Mouse (Mus musculus): ENCODE measurements around the gene Crispld2. TPM values are rescaled to one million over a fixed set of nuclear protein-coding genes. Genes with fewer than 3 reads are reported as not detected.

Crispld2 gene
- polyA plus RNA-seq, 1 experiment from 2014 or later, result 7.8 TPM

DNA sequence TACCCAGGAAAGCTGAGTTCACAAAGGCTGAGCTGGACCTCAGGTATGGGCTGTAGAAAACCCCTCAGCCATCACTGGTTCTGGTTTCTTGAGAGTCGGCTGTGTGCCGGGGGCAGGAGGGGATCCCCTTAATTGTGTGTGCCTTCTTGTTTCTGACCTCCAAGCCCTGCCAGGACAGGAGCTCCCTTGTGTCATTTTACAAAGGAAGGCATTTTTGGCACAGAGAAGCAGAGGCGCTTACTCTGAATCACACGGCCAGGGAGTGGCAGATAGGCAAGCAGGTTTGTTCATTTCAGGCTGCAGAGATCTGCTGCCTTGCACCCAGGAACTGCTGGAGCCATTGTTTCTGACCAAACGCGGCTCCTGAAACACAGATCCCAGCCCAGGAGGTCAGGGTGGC lies 83.1 kb downstream of the Crispld2 start:
- 52% methylated on average over 6 of the region's 6 CpGs for WGBS
- ATAC-seq (ENCODE audit: insufficient number of reproducible peaks, low FRiP score, low TSS enrichment, low read depth), result no peak
- H3K4me1 ChIP-seq, result peaks cover 28% of the 10 kb centered on the region
- H3K4me2 ChIP-seq, result no peak overlapping the region
- no peak overlapping the region for H3K27ac ChIP-seq
- H3K9ac ChIP-seq, result no peak overlapping the region
- H3K4me3 ChIP-seq, result no peak overlapping the region
- 0 out of 2 replicates have a peak, but pooled peaks cover 3% of the 10 kb centered on the region for H3K36me3 ChIP-seq
- H3K27me3 ChIP-seq, result no peaks in the 10 kb centered on the region
- no peaks in the 10 kb centered on the region for H3K9me3 ChIP-seq

DNA sequence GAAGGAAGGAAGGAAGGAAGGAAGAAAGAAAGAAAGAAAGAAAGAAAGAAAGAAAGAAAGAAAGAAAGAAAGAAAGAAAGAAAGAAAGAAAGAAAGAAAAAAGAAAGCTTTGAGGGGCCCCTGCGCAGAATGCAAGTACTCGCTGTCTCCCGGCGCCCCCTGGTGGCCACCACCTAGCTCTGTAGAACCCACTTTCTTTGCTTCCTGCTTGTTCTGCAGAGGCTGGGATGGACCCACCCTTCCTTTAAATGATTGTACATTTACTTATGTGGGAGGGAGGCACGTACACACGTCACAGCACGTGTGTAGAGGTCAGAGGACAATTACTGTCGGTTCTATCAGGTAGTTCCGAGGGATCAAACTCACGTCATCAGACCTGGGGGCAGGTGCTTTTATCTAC lies 85.8 kb downstream of the Crispld2 start:
- ATAC-seq (ENCODE audit: insufficient number of reproducible peaks, low FRiP score, low TSS enrichment, low read depth), result no peak

DNA sequence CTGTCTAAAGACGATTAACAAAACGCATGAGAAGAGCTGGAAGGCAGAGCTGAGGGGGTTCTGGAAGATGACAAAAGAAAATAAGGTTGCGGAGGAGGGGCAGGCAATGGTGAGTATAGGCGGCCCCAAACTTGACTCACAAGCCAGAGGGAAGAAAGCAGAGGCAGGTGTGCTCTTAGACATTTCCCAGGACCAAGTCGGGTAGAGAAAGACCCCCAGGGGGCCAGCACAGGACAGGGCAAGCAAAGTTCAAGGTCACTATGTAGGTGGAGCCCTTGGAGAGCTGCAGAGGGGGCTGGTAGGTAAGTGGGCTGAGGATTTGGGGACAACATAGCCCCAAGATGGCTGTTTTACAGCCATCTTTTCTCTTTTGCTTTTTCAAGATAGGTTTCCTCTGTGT lies 87.1 kb downstream of the Crispld2 start:
- peaks cover 11% of the 10 kb centered on the region for H3K4me1 ChIP-seq
- no peak overlapping the region for H3K4me2 ChIP-seq
- peaks cover 38% of the 10 kb centered on the region for H3K36me3 ChIP-seq
- ATAC-seq (ENCODE audit: insufficient number of reproducible peaks, low FRiP score, low TSS enrichment, low read depth), result no peak
- 61% methylated on average over 5 of the region's 5 CpGs for WGBS
- H3K4me3 ChIP-seq, result no peak overlapping the region
- no peak overlapping the region for H3K9ac ChIP-seq
- no peaks in the 10 kb centered on the region for H3K27me3 ChIP-seq
- H3K9me3 ChIP-seq, result no peaks in the 10 kb centered on the region
- no peak overlapping the region for H3K27ac ChIP-seq

More for the DNA sequence above, 85.8 kb downstream of the Crispld2 start:
- WGBS, result 12% methylated on average over 10 of the region's 10 CpGs
- Histone ChIP-seq H3K4me3 (no peak overlapping the region), H3K4me2 (no peak overlapping the region), H3K9me3 (no peaks in the 10 kb centered on the region), H3K36me3 (peaks cover 30% of the 10 kb centered on the region), H3K27ac (no peak overlapping the region), H3K27me3 (no peaks in the 10 kb centered on the region), H3K4me1 (peaks cover 14% of the 10 kb centered on the region), H3K9ac (no peak overlapping the region)

DNA sequence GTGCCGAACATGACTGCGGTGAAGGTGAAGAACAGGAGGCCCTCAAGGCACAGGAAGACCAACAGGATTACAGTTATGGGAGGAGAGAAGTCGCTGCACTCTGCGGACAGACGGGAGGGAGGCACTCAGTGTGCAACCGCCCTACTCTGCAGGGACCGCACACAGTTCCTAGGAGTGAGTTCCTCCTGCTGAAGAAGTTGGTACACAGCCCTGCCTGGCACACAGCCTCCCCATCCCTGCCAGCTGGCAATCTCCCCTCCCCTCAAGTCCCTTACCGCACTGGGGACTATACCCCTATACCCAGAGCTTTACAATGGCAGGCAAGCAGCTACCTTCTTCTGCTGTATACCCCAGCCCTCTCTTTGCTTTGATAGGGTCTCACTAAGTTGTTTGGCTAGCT lies 91.0 kb downstream of the Crispld2 start:
- Histone ChIP-seq H3K4me3 (no peak overlapping the region), H3K4me1 (peaks cover 5% of the 10 kb centered on the region; the same call in 1 of the 2 replicates), H3K9ac (no peak overlapping the region), H3K36me3 (peaks cover 76% of the 10 kb centered on the region), H3K27me3 (no peaks in the 10 kb centered on the region), H3K4me2 (no peak overlapping the region), H3K27ac (no peak overlapping the region), H3K9me3 (no peaks in the 10 kb centered on the region)
- 91% methylated on average over 8 of the region's 8 CpGs for WGBS
- ATAC-seq (ENCODE audit: insufficient number of reproducible peaks, low FRiP score, low TSS enrichment, low read depth), result no peak

DNA sequence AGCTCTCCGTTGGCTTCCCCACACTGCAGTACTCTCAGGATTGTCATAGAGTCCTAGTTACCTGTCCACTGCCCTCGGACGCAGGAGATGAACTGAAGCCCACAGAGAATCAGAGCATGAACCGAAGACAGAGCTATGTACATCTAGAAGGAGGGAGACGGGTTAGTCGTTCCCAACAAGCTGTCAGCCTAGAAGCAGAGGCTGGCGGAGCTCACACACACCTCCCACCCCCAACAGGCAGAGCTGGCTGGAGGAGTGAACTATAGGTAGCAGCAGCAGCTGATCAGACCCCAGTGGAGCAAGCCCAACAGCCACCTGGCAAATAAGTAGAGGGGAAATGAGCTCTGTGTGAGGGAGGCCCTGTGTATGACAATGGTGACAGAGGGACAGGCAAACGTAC lies 92.5 kb downstream of the Crispld2 start:
- Histone ChIP-seq H3K9me3 (no peaks in the 10 kb centered on the region), H3K4me2 (no peak overlapping the region), H3K4me3 (no peak overlapping the region), H3K27ac (no peak overlapping the region), H3K27me3 (no peaks in the 10 kb centered on the region), H3K9ac (no peak overlapping the region), H3K4me1 (0 out of 2 replicates have a peak, but pooled peaks cover 5% of the 10 kb centered on the region), H3K36me3 (peaks cover 82% of the 10 kb centered on the region)
- 85% methylated on average over 8 of the region's 8 CpGs for WGBS
- no peak for ATAC-seq (ENCODE audit: insufficient number of reproducible peaks, low FRiP score, low TSS enrichment, low read depth)

DNA sequence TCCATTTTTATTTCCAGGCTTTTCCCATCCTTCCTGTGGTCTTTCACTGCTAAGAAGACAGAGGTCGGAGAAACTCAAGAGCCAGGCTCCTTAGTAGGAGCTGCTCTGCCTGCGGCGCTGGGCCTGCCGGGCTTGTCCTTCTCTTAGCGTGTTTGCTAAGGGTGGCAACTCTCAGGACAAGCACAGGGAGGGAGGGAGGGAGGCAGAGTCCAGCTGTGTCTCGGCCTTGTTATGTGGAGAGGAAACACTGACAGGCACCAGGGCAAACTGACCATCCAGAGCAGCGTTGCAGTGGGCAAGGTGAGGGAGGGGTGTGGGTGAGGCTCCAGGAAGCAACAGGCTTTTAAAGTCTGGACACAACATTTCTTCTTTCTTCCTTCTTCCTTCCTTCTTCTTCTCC lies 97.3 kb downstream of the Crispld2 start:
- 84% methylated on average over 7 of the region's 7 CpGs for WGBS
- H3K27me3 ChIP-seq, result no peaks in the 10 kb centered on the region
- no peak overlapping the region for H3K27ac ChIP-seq
- ATAC-seq (ENCODE audit: insufficient number of reproducible peaks, low FRiP score, low TSS enrichment, low read depth), result no peak
- H3K4me1 ChIP-seq, result 0 out of 2 replicates have a peak, but pooled peaks cover 4% of the 10 kb centered on the region
- no peak overlapping the region for H3K4me2 ChIP-seq
- no peak overlapping the region for H3K9ac ChIP-seq
- H3K4me3 ChIP-seq, result no peak overlapping the region
- H3K9me3 ChIP-seq, result no peaks in the 10 kb centered on the region
- peaks cover 79% of the 10 kb centered on the region for H3K36me3 ChIP-seq

DNA sequence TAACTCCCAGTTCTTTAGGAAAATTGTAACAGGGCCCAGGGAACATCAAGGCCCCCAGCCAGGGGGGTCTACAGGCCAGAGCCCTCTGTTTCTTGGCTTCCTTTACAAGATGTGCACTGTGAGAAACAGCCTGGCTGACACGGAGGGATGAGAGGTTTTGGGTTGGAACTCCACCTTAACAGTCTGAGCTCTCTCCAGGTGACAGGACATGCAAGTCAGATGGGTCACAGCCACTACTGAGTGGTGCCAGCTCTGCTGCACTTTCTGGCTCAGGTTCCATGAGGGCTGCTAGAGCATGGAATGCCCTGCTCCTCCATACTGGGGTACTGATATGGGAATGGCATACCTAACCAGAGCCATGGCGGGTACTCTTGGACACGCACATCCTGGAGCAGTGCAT lies 98.8 kb downstream of the Crispld2 start:
- Histone ChIP-seq H3K36me3 (peaks cover 64% of the 10 kb centered on the region), H3K4me2 (no peak overlapping the region), H3K4me3 (no peak overlapping the region), H3K4me1 (0 out of 2 replicates have a peak, but pooled peaks cover 4% of the 10 kb centered on the region), H3K27ac (no peak overlapping the region), H3K9me3 (no peaks in the 10 kb centered on the region), H3K27me3 (no peaks in the 10 kb centered on the region), H3K9ac (no peak overlapping the region)
- ATAC-seq (ENCODE audit: insufficient number of reproducible peaks, low FRiP score, low TSS enrichment, low read depth), result no peak
- 92% methylated on average over 3 of the region's 3 CpGs for WGBS

DNA sequence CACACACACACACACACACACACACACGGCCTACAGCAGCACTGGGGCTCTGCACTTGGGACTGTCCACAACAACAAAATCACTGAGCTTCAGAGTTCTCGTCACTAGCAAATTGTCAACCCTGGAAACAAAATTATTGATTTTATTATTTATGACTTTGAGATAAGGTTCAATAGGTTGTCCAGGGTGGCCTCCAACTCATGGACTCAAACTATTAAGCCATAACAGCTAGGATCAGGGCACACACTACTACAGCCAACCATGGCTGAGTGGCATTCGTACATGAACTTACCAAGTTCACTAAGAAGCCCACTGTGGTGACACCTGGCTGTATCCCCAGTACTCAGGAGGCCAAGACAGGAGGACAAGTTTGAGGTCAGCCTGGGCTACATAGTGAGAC lies 100.9 kb downstream of the Crispld2 start:
- Histone ChIP-seq H3K4me1 (0 out of 2 replicates have a peak, but pooled peaks cover 4% of the 10 kb centered on the region), H3K9ac (no peak overlapping the region), H3K27me3 (no peaks in the 10 kb centered on the region), H3K36me3 (peaks cover 43% of the 10 kb centered on the region), H3K4me3 (no peak overlapping the region), H3K4me2 (no peak overlapping the region), H3K27ac (no peak overlapping the region), H3K9me3 (no peaks in the 10 kb centered on the region)
- WGBS, result 89% methylated on average over 3 of the region's 3 CpGs
- no peak for ATAC-seq (ENCODE audit: insufficient number of reproducible peaks, low FRiP score, low TSS enrichment, low read depth)

DNA sequence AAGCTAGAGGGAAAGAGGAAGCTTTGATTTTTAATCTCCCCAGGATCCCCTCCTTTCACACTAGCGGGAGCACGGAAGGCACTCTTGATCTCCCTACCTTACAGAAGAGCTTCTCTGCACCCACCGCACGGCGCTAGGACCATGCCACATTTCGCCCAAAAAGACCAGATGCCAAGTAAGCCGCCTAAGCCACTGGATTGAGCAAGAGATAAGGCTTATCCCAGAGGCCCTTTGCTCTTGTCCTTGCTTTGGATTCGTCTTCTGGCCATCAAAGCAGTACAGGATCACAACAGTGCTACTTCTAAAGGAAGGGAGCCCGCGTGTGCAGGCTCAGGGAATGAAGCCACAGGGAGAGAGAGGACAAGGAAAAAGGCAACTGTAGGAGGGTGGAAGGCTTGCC lies 102.6 kb downstream of the Crispld2 start:
- H3K9ac ChIP-seq, result no peak overlapping the region
- peaks cover 11% of the 10 kb centered on the region; the same call in 1 of the 2 replicates for H3K4me1 ChIP-seq
- no peaks in the 10 kb centered on the region for H3K9me3 ChIP-seq
- peaks cover 37% of the 10 kb centered on the region for H3K36me3 ChIP-seq
- H3K27ac ChIP-seq, result no peak overlapping the region
- ATAC-seq (ENCODE audit: insufficient number of reproducible peaks, low FRiP score, low TSS enrichment, low read depth), result no peak
- H3K4me2 ChIP-seq, result no peak overlapping the region
- H3K4me3 ChIP-seq, result no peak overlapping the region
- 86% methylated on average over 10 of the region's 10 CpGs for WGBS
- H3K27me3 ChIP-seq, result no peaks in the 10 kb centered on the region

DNA sequence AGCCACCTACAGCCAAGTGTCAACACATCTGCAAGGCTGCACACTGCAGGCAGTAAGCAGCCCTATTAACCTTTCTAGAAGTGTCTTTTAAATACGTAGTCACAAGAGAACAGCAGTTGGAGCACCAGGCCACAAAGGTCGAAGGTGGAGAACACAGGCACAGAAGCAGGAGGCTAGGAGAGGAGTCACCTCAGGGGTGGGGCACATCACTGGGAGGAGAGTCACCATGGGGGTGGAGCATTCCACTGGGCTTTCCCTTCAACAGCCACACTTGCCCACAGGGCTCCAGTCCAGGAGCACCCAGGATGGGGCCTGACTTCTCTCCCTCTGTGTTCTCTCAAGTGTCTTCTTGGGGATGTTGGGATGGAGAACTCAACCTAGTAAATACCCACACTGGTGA lies 104.2 kb downstream of the Crispld2 start:
- ATAC-seq (ENCODE audit: insufficient number of reproducible peaks, low FRiP score, low TSS enrichment, low read depth), result no peak
- Histone ChIP-seq H3K27me3 (no peaks in the 10 kb centered on the region), H3K4me3 (no peak overlapping the region), H3K9ac (no peak overlapping the region), H3K4me2 (no peak overlapping the region), H3K36me3 (peaks cover 22% of the 10 kb centered on the region), H3K9me3 (no peaks in the 10 kb centered on the region), H3K4me1 (peaks cover 18% of the 10 kb centered on the region), H3K27ac (no peak overlapping the region)
- WGBS, result 62% methylated on average over 2 of the region's 2 CpGs

DNA sequence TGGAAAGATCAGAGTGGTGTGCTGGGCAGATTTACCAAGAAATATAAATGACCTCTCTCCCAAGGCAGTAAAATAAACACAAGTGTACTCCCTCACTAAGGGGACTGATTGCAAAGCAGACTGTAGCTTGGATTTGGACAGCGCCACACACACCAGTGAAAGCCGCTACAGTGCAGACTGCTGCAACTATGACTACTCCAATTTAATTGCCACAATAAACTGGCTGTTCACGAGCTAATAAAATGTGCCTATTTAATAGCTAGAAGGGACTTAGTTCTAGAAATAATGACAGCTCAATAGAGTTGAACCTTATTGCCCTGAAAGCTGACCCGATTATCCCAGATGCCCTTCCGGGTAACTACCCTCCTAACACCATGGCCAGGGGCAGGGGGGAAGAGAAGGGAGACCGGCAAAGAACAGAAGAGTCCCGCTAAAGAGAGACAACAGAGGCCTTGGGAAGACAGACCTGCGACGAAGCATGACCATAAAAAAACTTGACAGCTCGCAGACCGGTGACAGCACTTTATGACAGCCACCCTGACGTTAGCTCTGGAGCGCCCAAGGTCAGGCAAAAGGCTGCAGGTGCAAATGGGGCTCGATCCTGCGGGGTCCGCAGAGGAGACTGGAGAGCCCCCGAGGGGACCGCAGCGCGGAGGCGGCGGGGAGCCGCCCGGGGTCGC lies 108.3 kb downstream of the Crispld2 start:
- H3K9ac ChIP-seq, result peak overlapping the region; percentile 84
- H3K4me1 ChIP-seq, result peaks cover 28% of the 10 kb centered on the region
- H3K27ac ChIP-seq, result peak overlapping the region; percentile 93
- H3K27me3 ChIP-seq, result no peaks in the 10 kb centered on the region
- H3K4me2 ChIP-seq, result peak overlapping the region; percentile 81
- 2% methylated on average over 25 of the region's 25 CpGs for WGBS
- peak overlapping the region; percentile 88 for H3K4me3 ChIP-seq
- no peaks in the 10 kb centered on the region for H3K9me3 ChIP-seq
- peaks cover 8% of the 10 kb centered on the region; the same call in 1 of the 2 replicates for H3K36me3 ChIP-seq
- no peak for ATAC-seq (ENCODE audit: insufficient number of reproducible peaks, low FRiP score, low TSS enrichment, low read depth)

DNA sequence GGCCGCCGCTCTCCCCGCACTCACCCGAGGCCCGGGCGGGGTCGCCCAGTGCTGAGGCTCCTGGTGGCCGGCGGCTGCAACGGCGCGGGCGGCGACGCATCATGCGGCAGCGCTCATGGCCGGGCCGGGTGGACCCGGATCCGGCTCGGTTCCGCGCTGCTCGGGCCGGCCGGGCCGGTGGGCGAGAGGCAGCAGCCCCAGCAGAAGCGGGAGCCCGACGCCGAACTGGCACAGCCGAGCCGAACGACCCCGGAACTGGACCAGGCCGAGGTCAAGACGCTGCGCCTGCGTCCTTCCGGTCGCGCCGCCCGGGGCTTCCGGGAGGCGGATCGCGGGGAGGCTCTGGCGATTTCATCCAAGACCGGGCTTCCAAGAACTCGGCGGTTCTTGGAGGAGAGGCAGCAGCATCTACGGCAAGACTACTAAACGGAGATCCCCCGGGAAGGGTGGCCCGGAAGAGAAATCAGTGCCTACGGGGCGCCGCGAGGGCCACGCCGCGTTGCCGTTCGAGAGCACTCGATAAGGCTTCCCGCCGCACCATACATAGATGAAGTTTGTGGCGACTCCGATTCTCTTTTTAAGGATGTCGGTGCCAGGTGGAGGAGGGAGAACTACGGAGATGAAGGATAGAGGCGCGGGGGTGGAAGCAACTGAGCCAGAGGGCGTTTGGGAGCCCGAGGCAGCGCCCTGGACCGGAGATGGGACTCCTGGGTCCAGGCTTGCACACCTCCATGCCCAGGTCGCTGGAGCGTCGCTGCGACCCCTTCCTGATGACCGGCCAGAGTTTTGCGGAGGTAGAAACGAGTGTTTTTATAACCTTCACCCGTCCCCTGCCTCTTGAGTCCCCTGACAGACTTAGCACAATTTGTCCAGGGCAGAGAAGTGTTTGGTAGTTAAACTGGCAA lies 109.1 kb downstream of the Crispld2 start, which contains the start of gene Zdhhc7:
Gene Zdhhc7 (minus strand): TSS at position 415 of the 905 bp plus-strand sequence.
- H3K27ac ChIP-seq, result peak within 1 kb of the TSS; percentile 93
- peaks cover 8% of the 10 kb centered on the region; the same call in 1 of the 2 replicates for H3K36me3 ChIP-seq
- ATAC-seq (ENCODE audit: insufficient number of reproducible peaks, low FRiP score, low TSS enrichment, low read depth), result peak; percentile 66
- H3K4me3 ChIP-seq, result peak within 1 kb of the TSS; percentile 88
- H3K9me3 ChIP-seq, result no peaks in the 10 kb centered on the region
- peak within 1 kb of the TSS; percentile 81 for H3K4me2 ChIP-seq
- peak within 1 kb of the TSS; percentile 84 for H3K9ac ChIP-seq
- H3K27me3 ChIP-seq, result no peaks in the 10 kb centered on the region
- WGBS, result under 1% methylated on average over 88 of the region's 88 CpGs
- peaks cover 28% of the 10 kb centered on the region for H3K4me1 ChIP-seq

All from limb, embryonic 15.5 days (tissue).